In the genomic region with DNA sequence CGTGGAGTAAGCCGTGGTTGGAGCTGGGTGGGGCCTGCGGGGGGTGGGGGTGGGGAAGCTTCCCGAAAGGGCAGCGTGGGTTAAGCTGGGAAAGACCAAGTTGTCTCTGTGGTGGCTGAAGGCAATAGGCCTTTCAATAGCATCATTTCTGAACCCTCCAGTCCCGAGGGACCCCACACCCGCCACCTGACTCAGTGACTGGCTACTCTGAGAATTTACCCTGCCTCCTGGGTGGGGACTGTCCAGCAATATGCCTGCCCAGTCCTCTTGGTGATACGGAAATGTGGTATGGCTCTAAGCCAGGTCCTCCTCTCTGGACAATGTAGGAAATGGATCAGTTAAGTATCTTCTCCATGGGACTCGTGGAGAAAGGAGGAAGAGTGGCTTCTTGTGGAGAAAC, we compare ENCODE assay signal across 16 mouse cellular contexts. TPM values are rescaled to one million over a fixed set of nuclear protein-coding genes. Genes with fewer than 3 reads are reported as not detected.
DNase-seq lines count a peak whose midpoint lies in the region; ATAC-seq and TF ChIP-seq lines count a peak whose summit lies in the region.
"Had no signal": no experiment of that assay in that cellular context is flagged by ENCODE, and none has a peak within 500 bp of the region (broad histone marks: within the 10 kb centered on the region; RNA-seq: fewer than 3 reads in every experiment).

No protein-coding gene starts in this region.

- peak; percentile 53 to 68 for DNase-seq in adrenal gland, adult (ENCODE audit: inconsistent age in 2 of 2, low spot score in 1 of 2)
- DNase-seq in adrenal gland, postnatal 4 days (ENCODE audit: low spot score in 2 of 2) = no peak
- DNase-seq in kidney, adult 18-20 months = peak; percentile 47
- peak; percentile 44 for DNase-seq in stomach, postnatal 0 days (ENCODE audit: low spot score)
- DNase-seq in right cerebral cortex, adult 2 months (ENCODE audit: low spot score in 2 of 2) = no peak
- DNase-seq in liver = no peak
- DNase-seq: retina, postnatal 1 day had no signal

- no peak for TF ChIP-seq CTCF in stomach, postnatal 0 days (IDR thresholded peaks at IDR 0.05; ENCODE audit: low read depth)

- no peak overlapping the region for H3K4me3 ChIP-seq in kidney, embryonic 14.5 days (ENCODE audit: low read length)
- no peak overlapping the region for H3K4me3 ChIP-seq in lung, embryonic 16.5 days (ENCODE audit: low read length)
- no peak overlapping the region for H3K4me3 ChIP-seq in stomach, postnatal 0 days (ENCODE audit: low read depth, low read length)
- H3K4me3 ChIP-seq: forebrain, embryonic 15.5 days; heart, embryonic 13.5 days; limb, embryonic 12.5 days had no signal

- no peaks in the 10 kb centered on the region; the same call in 1 of the 2 replicates for H3K27me3 ChIP-seq in kidney, embryonic 14.5 days (ENCODE audit: control insufficient read depth, insufficient read depth, low read length)
- no peaks in the 10 kb centered on the region for H3K27me3 ChIP-seq in lung, embryonic 16.5 days (ENCODE audit: control insufficient read depth, insufficient read depth, low read depth, low read length)
- H3K27me3 ChIP-seq in stomach, postnatal 0 days (ENCODE audit: control insufficient read depth, insufficient read depth, low read length) = no peaks in the 10 kb centered on the region
- H3K27me3 ChIP-seq: forebrain, embryonic 15.5 days; limb, embryonic 12.5 days; Patski had no signal

- 72% methylated on average over 9 of the region's 9 CpGs for WGBS in kidney, embryonic 14.5 days
- 34% methylated on average over 9 of the region's 9 CpGs for WGBS in lung, embryonic 16.5 days
- WGBS in stomach, postnatal 0 days = 26% methylated on average over 9 of the region's 9 CpGs

- no peaks in the 10 kb centered on the region for H3K36me3 ChIP-seq in kidney, embryonic 14.5 days (ENCODE audit: control insufficient read depth, insufficient read depth, low read length)
- H3K36me3 ChIP-seq in lung, embryonic 16.5 days (ENCODE audit: control insufficient read depth, insufficient read depth, low read length) = no peaks in the 10 kb centered on the region
- no peaks in the 10 kb centered on the region for H3K36me3 ChIP-seq in stomach, postnatal 0 days (ENCODE audit: control insufficient read depth, insufficient read depth, low read length)
- H3K36me3 ChIP-seq: forebrain, embryonic 15.5 days; heart, embryonic 13.5 days; limb, embryonic 12.5 days had no signal

- no peak overlapping the region for H3K27ac ChIP-seq in kidney, embryonic 14.5 days (ENCODE audit: low read depth, low read length)
- no peak overlapping the region for H3K27ac ChIP-seq in lung, embryonic 16.5 days (ENCODE audit: low read length)
- H3K27ac ChIP-seq in stomach, postnatal 0 days (replicated peaks) = no peak overlapping the region
- H3K27ac ChIP-seq: forebrain, embryonic 15.5 days; heart, embryonic 13.5 days; limb, embryonic 12.5 days had no signal

- H3K9me3 ChIP-seq in kidney, embryonic 14.5 days (ENCODE audit: control insufficient read depth, low read length) = no peaks in the 10 kb centered on the region
- no peaks in the 10 kb centered on the region for H3K9me3 ChIP-seq in lung, embryonic 16.5 days (ENCODE audit: control insufficient read depth, low read length)
- H3K9me3 ChIP-seq in stomach, postnatal 0 days (ENCODE audit: control insufficient read depth, low read length) = no peaks in the 10 kb centered on the region
- H3K9me3 ChIP-seq: forebrain, embryonic 15.5 days; heart, embryonic 13.5 days; limb, embryonic 12.5 days had no signal

- TF ChIP-seq EP300 in stomach, postnatal 0 days (optimal IDR thresholded peaks at IDR 0.05) = no peak

- H3K9ac ChIP-seq in kidney, embryonic 14.5 days (ENCODE audit: low read depth, low read length) = no peak overlapping the region
- H3K9ac ChIP-seq in lung, embryonic 16.5 days (ENCODE audit: low read length) = no peak overlapping the region
- H3K9ac ChIP-seq in stomach, postnatal 0 days (ENCODE audit: low read length) = no peak overlapping the region
- H3K9ac ChIP-seq: forebrain, embryonic 15.5 days; heart, embryonic 13.5 days; limb, embryonic 12.5 days had no signal

- no peak for ATAC-seq in kidney, embryonic 14.5 days (ENCODE audit: low FRiP score, low TSS enrichment)
- ATAC-seq in lung, embryonic 16.5 days (ENCODE audit: low read depth) = peak; percentile 23; the same call in 1 of the 2 replicates
- peak; percentile 48; the same call in 1 of the 2 replicates for ATAC-seq in stomach, postnatal 0 days (ENCODE audit: low FRiP score, low TSS enrichment)
- ATAC-seq: forebrain, embryonic 15.5 days; hindbrain, embryonic 16.5 days; Patski had no signal

- H3K4me2 ChIP-seq in kidney, embryonic 14.5 days (replicated peaks; ENCODE audit: low read depth, low read length) = no peak overlapping the region
- H3K4me2 ChIP-seq in lung, embryonic 16.5 days (ENCODE audit: low read depth, low read length) = no peak overlapping the region
- H3K4me2 ChIP-seq in stomach, postnatal 0 days (replicated peaks; ENCODE audit: low read depth) = 0 out of 2 replicates have a peak overlapping the region, but pooled peaks have one; percentile 1
- H3K4me2 ChIP-seq: forebrain, embryonic 15.5 days; heart, embryonic 13.5 days; limb, embryonic 12.5 days had no signal

- H3K4me1 ChIP-seq in kidney, embryonic 14.5 days (ENCODE audit: control insufficient read depth, insufficient read depth, low read length) = peaks cover 11% of the 10 kb centered on the region
- H3K4me1 ChIP-seq in lung, embryonic 16.5 days (replicated peaks; ENCODE audit: control insufficient read depth, insufficient read depth, low read length) = peaks cover 11% of the 10 kb centered on the region
- peaks cover 3% of the 10 kb centered on the region; the same call in 1 of the 2 replicates for H3K4me1 ChIP-seq in stomach, postnatal 0 days (replicated peaks; ENCODE audit: control insufficient read depth, insufficient read depth)
- H3K4me1 ChIP-seq: limb, embryonic 12.5 days had no signal

RNA-seq across cellular contexts. Expression of a gene that starts 11.8 kb away (rescaled TPM):
- 1 to 10 TPM in 1 of 2 experiments, under 1 TPM in 1; 0.45 to 1.1 TPM for total RNA-seq in adrenal gland, postnatal 4 days (2021)
- 2.4 and 3.6 TPM in 2 replicates for polyA plus RNA-seq in kidney, embryonic 14.5 days (2014; fragmentation: Nextera tagmentation; extraction: Ambion mirVana)
- 2.5 and 2.6 TPM in 2 replicates for polyA plus RNA-seq in lung, embryonic 16.5 days (2015; fragmentation: Nextera tagmentation; extraction: Ambion mirVana)
- 63.0 and 75.8 TPM in 2 replicates for polyA plus RNA-seq in stomach, postnatal 0 days (2015; fragmentation: Nextera tagmentation; extraction: Ambion mirVana)
- polyA plus RNA-seq: neural tube, embryonic 11.5 days had no signal

RNA-seq across cellular contexts. Expression of a gene that starts 29.1 kb away (rescaled TPM):
- total RNA-seq in adrenal gland, postnatal 4 days (2021) = 10 to 100 TPM in 1 of 2 experiments, 1 to 10 TPM in 1; 4.1 to 12.3 TPM
- polyA plus RNA-seq in kidney, embryonic 14.5 days (2014; fragmentation: Nextera tagmentation; extraction: Ambion mirVana) = 34.6 and 44.0 TPM in 2 replicates
- polyA plus RNA-seq in lung, embryonic 16.5 days (2015; fragmentation: Nextera tagmentation; extraction: Ambion mirVana) = 173 and 187 TPM in 2 replicates
- polyA plus RNA-seq in stomach, postnatal 0 days (2015; fragmentation: Nextera tagmentation; extraction: Ambion mirVana) = 191 and 207 TPM in 2 replicates
- total RNA-seq: layer of hippocampus, postnatal 10 days had no signal

RNA-seq across cellular contexts. Expression of a gene that starts 56.8 kb away (rescaled TPM):
- total RNA-seq in adrenal gland, postnatal 4 days (2021) = not detected
- polyA plus RNA-seq in kidney, embryonic 14.5 days (2014; fragmentation: Nextera tagmentation; extraction: Ambion mirVana) = not detected in 2 replicates
- 0.26 and 0.31 TPM in 2 replicates for polyA plus RNA-seq in lung, embryonic 16.5 days (2015; fragmentation: Nextera tagmentation; extraction: Ambion mirVana)
- 0.23 and 0.24 TPM in 2 replicates for polyA plus RNA-seq in stomach, postnatal 0 days (2015; fragmentation: Nextera tagmentation; extraction: Ambion mirVana)
- polyA plus RNA-seq: neural tube, embryonic 11.5 days; Patski had no signal

Comparison
In these comparisons a context has a peak if more than half of its experiments do, and no peak if none do; other contexts are left out.
1. DNase-seq: peak in adrenal gland, adult (2 of 2), kidney, adult 18-20 months (single experiment) and stomach, postnatal 0 days (single experiment); none in adrenal gland, postnatal 4 days (0 of 2), right cerebral cortex, adult 2 months (0 of 2) and liver (single experiment).
2. RNA of a gene that starts 11.8 kb away (polyA plus RNA-seq): 63.0 to 75.8 TPM in stomach, postnatal 0 days; 2.4 to 3.6 TPM in kidney, embryonic 14.5 days and 2.5 to 2.6 TPM in lung, embryonic 16.5 days; every median in the first group is over 10 times any median in the second.